Mouse (Mus musculus) ES-Bruce4 (cell line): ENCODE data around the gene Gm14124.

ENCODE experiments used
- CTCF ChIP-seq: IDR thresholded peaks from one replicate; pipeline ENCODE4 v1.8.1; 2011; ENCODE audit warnings: low read depth, low read length
- POLR2A ChIP-seq: IDR thresholded peaks from one replicate; pipeline ENCODE4 v1.8.1; 2011; ENCODE audit warnings: low read length; ENCODE audit not compliant: insufficient read depth

DNA sequence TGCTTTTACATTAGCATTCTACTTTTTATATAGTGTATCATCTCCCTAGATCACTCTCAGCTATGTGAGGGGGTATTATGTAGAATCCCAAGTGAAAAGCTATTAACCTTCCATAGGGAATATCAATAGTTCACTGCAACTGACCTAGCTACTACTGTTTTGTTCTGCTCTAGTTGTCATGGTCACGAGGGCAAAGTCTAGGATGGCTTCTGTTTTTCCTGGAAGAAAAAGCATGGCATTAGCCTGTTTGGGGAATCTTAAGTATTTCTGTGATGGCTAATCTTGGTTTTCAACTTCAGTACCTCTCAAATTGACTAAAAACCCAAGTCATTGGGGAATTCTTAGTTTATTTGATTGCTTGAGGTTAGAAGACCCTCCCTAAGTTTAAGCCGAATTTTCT, 14.1 kb upstream of the Gm14124 start:
- TF ChIP-seq CTCF (no peak), POLR2A (no peak)
